Mouse (Mus musculus): ENCODE measurements around the gene Gtf2ird2.

The Gtf2ird2 gene

GRCm38 (mm10) chr5:134234205-134234604 is 50.4 kb downstream of the Gtf2ird2 start:
- no peak for DNase-seq (ENCODE audit: low spot score in 2 of 2)

DNA sequence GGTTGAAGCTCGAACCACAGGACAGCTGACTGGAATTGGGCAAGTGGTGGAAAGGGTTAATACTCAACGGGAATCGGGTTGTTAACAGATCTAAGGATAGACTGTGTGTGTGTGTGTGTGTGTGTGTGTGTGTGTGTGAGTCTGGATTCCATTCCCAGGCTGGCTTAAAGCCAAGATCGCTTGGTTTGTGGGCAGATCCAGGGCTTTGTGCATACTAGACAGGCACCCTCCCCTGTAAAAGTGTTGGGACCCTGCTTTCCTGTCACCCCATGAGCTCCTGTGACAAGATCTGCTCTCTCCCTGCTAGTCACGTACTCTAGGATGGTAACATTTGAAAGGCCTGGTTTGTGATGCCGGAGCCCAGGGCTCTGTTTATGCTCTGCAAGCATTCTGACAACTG is 51.3 kb downstream of the Gtf2ird2 start:
- no peak for DNase-seq (ENCODE audit: low spot score in 2 of 2)

DNA sequence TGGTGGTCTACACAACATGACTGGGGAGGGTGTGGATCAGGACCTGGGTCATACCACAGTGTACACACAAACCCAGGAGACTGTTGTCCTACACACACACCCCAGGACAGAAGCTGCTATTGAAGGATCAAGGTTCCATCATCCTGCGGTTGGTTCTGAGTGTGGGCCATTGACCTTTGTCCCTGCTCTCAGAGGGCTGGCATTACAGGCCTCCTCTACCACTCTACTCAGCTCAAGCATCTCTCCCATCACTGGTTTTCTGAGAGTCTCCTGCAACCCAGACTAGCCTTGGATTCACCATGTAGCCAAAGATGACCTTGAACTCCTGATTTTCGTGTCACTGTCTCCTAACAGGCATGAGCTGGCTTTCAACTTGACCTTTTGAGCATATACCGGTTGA is 52.4 kb downstream of the Gtf2ird2 start:
- DNase-seq (ENCODE audit: low spot score in 2 of 2), result no peak

GRCm38 (mm10) chr5:134236796-134237195 is 53.0 kb downstream of the Gtf2ird2 start:
- DNase-seq (ENCODE audit: low spot score in 2 of 2), result no peak

DNA sequence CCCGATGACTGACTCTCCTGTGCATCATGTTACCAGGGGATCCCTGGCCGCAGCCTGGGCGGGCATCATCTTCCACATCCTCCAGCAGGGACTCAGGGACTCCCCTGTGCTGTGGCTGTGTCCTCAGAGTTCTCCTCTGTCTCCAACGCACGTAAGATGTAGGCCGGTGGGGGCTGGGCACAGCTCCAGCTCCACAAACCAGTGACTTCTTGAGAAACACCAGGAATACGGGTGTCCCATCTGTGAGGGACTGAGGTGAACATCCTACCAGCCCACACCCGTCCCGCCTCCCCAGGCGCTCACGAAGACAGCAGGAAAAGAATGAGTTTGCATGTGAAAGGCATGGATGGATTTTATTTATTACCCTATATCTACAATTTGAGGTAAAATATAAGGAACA is 53.7 kb downstream of the Gtf2ird2 start:
- DNase-seq (ENCODE audit: low spot score in 2 of 2), result no peak

DNA sequence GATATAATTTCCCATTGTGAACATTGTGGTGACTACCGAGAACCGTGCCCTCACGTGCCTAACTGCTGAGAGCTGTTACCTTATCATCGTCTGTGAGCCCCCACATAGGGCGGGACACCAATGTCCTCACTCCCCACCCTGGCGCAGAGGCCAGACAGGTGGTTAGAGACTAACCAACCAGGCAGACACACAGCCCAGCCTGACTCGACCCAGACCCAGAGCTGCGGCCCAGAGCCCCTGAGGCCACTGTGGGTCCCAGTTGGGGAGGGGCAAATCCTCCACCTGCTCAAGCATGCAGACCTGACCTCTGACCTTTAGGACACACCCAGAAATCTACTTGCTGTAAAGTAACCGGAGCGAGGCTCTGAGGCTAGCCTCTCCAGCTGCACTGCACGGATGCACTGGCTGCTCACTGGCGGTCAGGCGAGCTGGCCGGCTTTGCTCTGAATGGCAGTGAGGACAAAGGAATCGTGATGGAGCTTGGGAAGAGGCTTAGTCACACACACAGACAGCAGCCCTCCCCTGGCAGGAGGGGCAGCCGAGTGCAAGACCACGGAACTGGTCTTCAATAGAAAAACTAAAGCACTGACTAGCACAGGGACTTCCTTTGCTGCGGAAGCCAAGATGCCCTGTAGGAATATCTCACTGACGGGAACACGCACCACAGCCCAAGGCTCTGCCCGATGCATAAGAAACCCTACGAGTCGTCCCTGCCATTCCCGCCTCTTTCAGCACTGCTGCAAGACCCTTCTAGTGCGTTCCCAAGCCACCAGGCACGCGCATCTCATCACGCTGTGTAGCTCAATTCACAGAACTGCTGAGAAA is 54.3 kb downstream of the Gtf2ird2 start:
- no peak for DNase-seq (ENCODE audit: low spot score in 2 of 2)

DNA sequence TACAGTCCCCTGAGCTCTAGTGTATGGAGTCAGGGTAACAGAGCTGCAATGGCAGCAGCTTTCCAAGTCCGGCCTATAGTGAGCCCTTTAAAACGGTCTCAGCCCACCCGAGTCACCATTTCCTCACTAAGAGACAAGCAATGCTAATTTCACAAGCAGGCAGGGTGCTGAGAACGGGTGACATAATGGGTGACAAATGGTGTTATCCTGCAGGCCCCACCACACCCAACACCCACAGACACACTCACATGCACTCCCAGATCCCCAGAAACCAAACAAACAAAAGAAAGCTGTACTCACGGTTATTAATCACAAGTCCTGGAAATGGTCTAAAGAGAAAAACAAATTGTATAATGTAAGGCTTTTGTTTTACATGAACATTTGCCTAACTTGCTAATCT is 58.0 kb downstream of the Gtf2ird2 start:
- DNase-seq (ENCODE audit: low spot score in 2 of 2), result no peak

- no peak for DNase-seq (ENCODE audit: low spot score in 2 of 2)
Measured at GRCm38 (mm10) chr5:134243661-134244436, 60.0 kb downstream of the Gtf2ird2 start.

DNA sequence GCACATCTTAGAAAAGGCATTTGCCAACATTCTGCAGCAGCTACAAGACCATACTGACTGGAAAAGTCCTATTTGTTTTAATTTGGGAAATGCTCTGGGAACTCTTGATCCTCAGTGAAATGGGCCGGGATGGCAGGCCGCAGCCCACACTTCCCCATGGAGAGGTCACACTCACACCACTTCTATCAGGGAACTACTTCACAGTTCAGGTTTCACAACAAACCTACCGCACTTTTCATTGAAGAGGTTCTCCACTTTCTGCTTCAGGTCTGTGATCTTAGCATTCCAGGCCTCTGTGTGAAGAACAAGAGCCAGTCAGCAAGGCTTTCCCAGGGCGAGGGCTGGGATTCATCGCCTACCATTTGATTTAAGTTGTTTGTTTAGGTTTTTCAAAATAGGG is 61.1 kb downstream of the Gtf2ird2 start:
- no peak for DNase-seq (ENCODE audit: low spot score in 2 of 2)

DNA sequence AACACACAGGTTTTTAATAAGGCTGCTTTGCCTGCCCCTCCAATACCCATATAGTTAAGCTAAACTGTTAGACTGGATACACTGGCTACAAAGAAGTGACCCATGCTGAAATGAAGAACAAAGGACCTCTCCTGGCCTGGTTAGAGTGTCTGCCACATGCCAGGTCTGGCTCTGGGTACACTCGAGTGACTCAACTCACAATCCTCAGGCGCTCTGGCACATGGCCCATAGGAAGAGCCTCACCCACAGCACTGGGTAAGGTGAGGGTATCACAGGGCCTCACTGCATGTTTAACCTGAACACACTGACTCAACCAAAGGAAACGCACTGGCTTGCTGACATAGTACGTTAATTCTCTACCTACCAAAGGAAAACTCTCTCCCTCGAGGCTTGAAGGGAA is 62.3 kb downstream of the Gtf2ird2 start:
- DNase-seq (ENCODE audit: low spot score in 2 of 2), result no peak

GRCm38 (mm10) chr5:134248608-134249244 is 64.9 kb downstream of the Gtf2ird2 start:
- no peak for DNase-seq (ENCODE audit: low spot score in 2 of 2)

GRCm38 (mm10) chr5:134249245-134249649 is 65.4 kb downstream of the Gtf2ird2 start:
- no peak for DNase-seq (ENCODE audit: low spot score in 2 of 2)

GRCm38 (mm10) chr5:134250601-134251000 is 66.8 kb downstream of the Gtf2ird2 start:
- no peak for DNase-seq (ENCODE audit: low spot score in 2 of 2)

- no peak for DNase-seq (ENCODE audit: low spot score in 2 of 2)
Measured at GRCm38 (mm10) chr5:134251083-134251482, 67.3 kb downstream of the Gtf2ird2 start.

GRCm38 (mm10) chr5:134253806-134254205 is 70.0 kb downstream of the Gtf2ird2 start:
- no peak for DNase-seq (ENCODE audit: low spot score in 2 of 2)

GRCm38 (mm10) chr5:134255294-134255693 is 71.5 kb downstream of the Gtf2ird2 start:
- no peak for DNase-seq (ENCODE audit: low spot score in 2 of 2)

DNA sequence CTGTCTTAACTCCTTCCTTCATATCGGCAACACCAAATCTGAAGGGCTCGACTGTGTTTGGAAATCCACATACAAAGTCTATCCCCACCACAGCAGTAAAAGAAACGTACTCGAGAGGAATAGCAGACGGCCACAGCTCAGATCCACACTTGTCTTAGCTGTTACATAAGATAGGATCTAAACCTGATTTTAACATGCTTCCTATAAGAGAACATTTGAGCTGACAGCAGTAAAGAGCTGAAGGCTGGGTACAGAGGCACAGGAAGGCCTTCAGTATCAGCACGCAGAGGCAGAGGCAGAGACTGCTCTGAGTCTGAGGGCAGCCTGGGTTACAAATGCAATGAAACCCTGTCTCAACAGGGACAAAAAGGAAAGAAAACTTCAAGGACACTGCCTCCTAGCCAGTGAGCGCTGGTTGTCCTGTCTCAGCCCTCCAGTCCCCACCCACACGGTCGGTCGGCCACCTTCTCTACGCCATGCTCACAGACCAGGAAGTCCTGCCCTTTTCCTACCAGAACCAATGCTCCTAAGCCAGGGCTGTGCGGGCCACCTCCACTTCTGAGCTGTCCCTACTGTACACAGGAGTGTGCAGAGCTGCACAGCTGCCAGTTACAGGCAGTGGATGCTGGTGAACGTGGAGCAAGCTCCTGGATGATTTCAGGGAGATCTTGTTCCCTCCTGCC is 73.7 kb downstream of the Gtf2ird2 start:
- DNase-seq (ENCODE audit: low spot score in 2 of 2), result no peak

- no peak for DNase-seq (ENCODE audit: low spot score in 2 of 2)
Measured at GRCm38 (mm10) chr5:134258395-134258794, 74.6 kb downstream of the Gtf2ird2 start.

- no peak for DNase-seq (ENCODE audit: low spot score in 2 of 2)
Measured at GRCm38 (mm10) chr5:134258934-134259333, 75.1 kb downstream of the Gtf2ird2 start.

DNA sequence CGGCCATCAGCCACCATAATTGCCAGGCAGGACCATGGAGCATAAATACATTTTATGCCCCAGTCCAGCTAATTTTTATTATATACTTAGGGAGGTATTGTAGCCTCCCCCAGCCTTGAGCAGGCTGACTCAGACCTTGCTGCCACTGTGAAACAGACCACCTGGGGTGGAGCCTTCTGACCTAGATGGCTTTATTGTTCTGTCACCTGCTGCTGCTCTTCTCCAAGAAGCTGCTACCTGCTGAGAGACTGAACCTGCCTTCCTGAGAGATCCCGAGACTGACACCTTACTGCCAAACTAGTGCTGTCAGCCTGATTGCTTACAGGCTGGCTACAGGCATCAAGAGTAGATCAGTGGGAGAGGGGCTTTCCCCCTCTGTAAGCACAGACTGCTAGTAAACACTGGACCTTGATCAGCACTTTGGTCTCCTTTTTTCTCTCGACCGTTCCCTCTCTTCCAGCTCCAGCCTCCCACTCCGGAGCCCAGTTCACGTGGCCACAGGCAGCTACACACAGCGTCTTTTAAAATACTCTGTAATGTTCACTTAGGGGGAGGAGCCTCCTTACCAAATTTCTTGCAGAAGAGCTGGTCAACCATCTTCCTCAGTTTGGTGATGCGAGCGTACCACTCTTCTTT is 76.3 kb downstream of the Gtf2ird2 start:
- no peak for DNase-seq (ENCODE audit: low spot score in 2 of 2)

- no peak for DNase-seq (ENCODE audit: low spot score in 2 of 2)
Measured at GRCm38 (mm10) chr5:134265890-134266289, 82.1 kb downstream of the Gtf2ird2 start.

Measured in frontal cortex, postnatal 25 days (tissue).